Mouse (Mus musculus): ENCODE measurements at regions not wholly inside any gene's neighbourhood (a gene's known extent, or its start where the extent isn't known, plus 50 kb on each side); places are given as distances from the start of the nearest gene placed in this dataset.

DNA sequence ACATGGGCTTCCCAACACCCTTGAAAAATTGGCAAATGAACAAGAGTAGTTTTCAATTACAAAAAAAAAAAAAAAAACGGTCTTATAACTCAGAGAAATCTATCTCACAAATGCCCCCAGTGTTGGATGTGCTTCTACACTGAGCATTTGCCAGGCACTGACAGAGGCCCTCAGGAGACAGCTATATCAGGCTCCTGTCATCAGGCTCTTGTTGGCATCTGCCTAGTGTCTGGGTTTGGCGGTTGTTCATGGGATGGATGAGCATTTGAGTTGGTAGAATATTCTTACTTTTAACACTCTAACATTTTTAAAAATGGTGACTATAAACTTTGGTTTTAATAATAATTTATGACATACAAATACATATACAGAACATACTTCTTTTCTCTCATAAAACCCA, 1555.4 kb upstream of the Map3k7 start:
- H3K9ac ChIP-seq (replicated peaks) = no peak overlapping the region
- H3K4me1 ChIP-seq = no peaks in the 10 kb centered on the region
- no peaks in the 10 kb centered on the region for H3K36me3 ChIP-seq
- no peaks in the 10 kb centered on the region for H3K9me3 ChIP-seq
- WGBS = 78% methylated on average over 2 of the region's 2 CpGs
- no peak overlapping the region for H3K4me2 ChIP-seq (replicated peaks)
- ATAC-seq (replicated peaks) = no peak
- no peak overlapping the region for H3K27ac ChIP-seq (replicated peaks)
- no peak overlapping the region for H3K4me3 ChIP-seq
- no peaks in the 10 kb centered on the region for H3K27me3 ChIP-seq

DNA sequence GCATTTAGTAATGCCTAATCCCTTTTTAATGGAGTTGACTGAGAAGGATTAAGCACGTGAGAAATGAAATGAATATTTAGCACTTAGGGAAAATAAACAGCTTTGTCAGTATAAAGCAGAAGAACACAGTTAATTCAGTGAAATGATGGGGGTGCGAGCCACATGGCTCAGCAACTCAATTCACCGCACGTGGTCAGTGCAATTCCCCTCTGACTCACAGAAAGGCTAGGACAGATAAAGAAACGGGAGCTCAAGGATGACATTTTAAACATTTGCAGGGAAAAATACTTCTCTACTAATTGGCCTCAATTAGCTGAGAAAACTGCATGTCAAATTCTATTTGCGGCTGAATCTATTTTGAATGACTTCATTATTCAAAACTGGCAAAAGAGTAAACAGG, 1516.3 kb upstream of the Map3k7 start:
- H3K4me2 ChIP-seq (replicated peaks) = no peak overlapping the region
- H3K27me3 ChIP-seq = no peaks in the 10 kb centered on the region
- H3K27ac ChIP-seq (replicated peaks) = no peak overlapping the region
- no peaks in the 10 kb centered on the region for H3K36me3 ChIP-seq
- ATAC-seq (replicated peaks) = peak; percentile 78
- peaks cover 7% of the 10 kb centered on the region for H3K4me1 ChIP-seq
- no peak overlapping the region for H3K9ac ChIP-seq (replicated peaks)
- H3K9me3 ChIP-seq = no peaks in the 10 kb centered on the region
- H3K4me3 ChIP-seq = no peak overlapping the region
- WGBS = 13% methylated on average over 6 of the region's 6 CpGs

- 53% methylated on average over 1 of the region's 1 CpGs for WGBS
- Histone ChIP-seq H3K4me1 (peaks cover 7% of the 10 kb centered on the region), H3K4me2 (replicated peaks) (no peak overlapping the region), H3K9ac (replicated peaks) (no peak overlapping the region), H3K4me3 (no peak overlapping the region), H3K9me3 (no peaks in the 10 kb centered on the region), H3K27ac (replicated peaks) (no peak overlapping the region), H3K36me3 (no peaks in the 10 kb centered on the region), H3K27me3 (no peaks in the 10 kb centered on the region)
- ATAC-seq (replicated peaks) = no peak
These were observed 1513.5 kb upstream of the Map3k7 start for GRCm38 (mm10) chr4:30450395-30450794.

DNA sequence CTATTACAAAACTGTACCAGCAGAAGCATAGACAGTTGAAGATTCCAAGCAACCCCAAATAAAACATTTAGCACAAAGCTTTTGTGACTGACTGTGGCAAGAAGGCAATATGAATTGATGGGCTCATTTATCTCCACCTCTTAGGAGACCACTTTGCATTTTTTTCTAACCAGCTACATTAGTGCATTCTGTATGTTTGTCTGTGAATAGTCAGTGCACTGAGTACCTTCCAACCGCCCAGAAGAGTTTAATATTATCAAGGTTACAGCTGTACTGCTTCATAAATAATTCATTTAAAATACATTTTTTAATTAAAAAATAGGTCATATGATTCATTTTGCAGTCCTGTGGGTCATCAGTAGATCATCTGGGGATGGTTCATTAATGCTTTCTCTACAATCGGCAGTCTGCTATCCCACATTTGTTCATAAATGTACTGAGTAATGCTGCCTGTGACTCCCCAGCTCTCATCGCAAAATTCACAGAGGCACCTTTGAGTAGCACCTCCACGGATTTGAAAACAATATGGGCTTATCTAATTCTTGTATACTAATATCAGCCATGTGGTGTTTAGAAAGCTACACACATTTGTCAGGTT, 1496.5 kb upstream of the Map3k7 start:
- H3K4me1 ChIP-seq = no peaks in the 10 kb centered on the region
- no peak overlapping the region for H3K27ac ChIP-seq (replicated peaks)
- no peak overlapping the region for H3K4me2 ChIP-seq (replicated peaks)
- WGBS = 82% methylated on average over 4 of the region's 4 CpGs
- no peak for ATAC-seq (replicated peaks)
- no peaks in the 10 kb centered on the region for H3K9me3 ChIP-seq
- no peak overlapping the region for H3K9ac ChIP-seq (replicated peaks)
- no peaks in the 10 kb centered on the region for H3K27me3 ChIP-seq
- H3K4me3 ChIP-seq = no peak overlapping the region
- H3K36me3 ChIP-seq = no peaks in the 10 kb centered on the region

DNA sequence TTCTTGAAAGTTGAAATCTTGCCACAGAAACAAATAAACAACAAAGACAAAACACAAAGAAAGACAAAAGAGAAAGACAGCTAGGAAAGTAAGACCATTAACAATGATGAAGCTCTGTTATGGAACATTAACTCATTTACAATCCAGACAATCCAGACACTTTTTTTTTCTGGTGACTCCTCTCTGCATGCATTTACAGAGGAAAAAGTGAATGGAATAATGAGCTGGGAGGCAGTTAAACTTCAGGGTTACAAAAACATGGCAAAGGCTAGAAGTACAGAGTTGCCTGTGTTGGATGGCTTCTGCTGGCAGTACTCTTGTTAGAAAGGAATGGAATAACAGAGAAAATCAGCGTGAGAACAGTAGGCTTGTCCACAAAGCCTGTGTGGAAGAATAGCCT, 1487.3 kb upstream of the Map3k7 start:
- no peak overlapping the region for H3K9ac ChIP-seq (replicated peaks)
- H3K4me1 ChIP-seq = no peaks in the 10 kb centered on the region
- 7% methylated on average over 1 of the region's 1 CpGs for WGBS
- H3K4me3 ChIP-seq = no peak overlapping the region
- no peaks in the 10 kb centered on the region for H3K36me3 ChIP-seq
- no peaks in the 10 kb centered on the region for H3K27me3 ChIP-seq
- H3K9me3 ChIP-seq = no peaks in the 10 kb centered on the region
- H3K4me2 ChIP-seq (replicated peaks) = no peak overlapping the region
- H3K27ac ChIP-seq (replicated peaks) = no peak overlapping the region
- no peak for ATAC-seq (replicated peaks)

DNA sequence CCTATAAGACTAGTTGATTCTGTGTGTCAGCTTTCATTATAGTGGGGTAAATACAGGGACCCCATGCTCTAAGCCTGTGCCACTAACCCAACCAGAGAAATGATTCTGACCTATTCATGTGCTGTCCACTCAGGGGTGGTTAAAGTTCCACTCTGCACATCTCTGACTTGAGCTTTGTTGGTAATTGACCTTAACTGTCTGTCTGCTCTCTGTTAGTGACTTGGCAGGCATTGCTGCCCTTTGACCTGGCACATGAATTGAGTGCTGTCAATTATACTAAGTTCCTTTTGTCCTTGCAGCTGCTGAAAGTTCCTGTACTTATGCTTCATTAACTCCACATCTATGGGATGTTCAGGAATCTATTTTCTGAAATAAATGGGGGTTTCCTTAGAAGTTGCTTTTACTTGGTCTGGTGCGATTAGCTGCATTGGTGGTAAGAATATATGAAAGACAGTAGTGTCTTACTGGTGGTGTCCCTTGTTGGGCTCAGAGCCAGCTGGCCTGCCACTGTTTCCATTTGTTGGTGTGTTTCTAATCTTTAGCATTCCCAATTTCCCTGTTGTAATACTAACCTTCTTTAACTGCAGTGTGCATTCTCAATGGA, 1463.7 kb upstream of the Map3k7 start:
- WGBS = 16% methylated on average over 1 of the region's 1 CpGs
- H3K27ac ChIP-seq (replicated peaks) = no peak overlapping the region
- no peaks in the 10 kb centered on the region for H3K4me1 ChIP-seq
- H3K4me2 ChIP-seq (replicated peaks) = no peak overlapping the region
- no peak for ATAC-seq (replicated peaks)
- no peak overlapping the region for H3K4me3 ChIP-seq
- H3K36me3 ChIP-seq = no peaks in the 10 kb centered on the region
- no peaks in the 10 kb centered on the region for H3K9me3 ChIP-seq
- no peaks in the 10 kb centered on the region for H3K27me3 ChIP-seq
- no peak overlapping the region for H3K9ac ChIP-seq (replicated peaks)

Data from forebrain, embryonic 15.5 days (tissue).